Mouse (Mus musculus) cerebellum, adult 9-10 months (tissue): ENCODE results near the gene Slk.

Experiments used
- DNase-seq: peaks from one replicate; pipeline ENCODE4 v3.0.0; 2022

Gene Slk

GRCm38 (mm10) chr19:47579225-47579787 is at the start of gene Slk:
Slk (plus strand) TSS chr19:47579678.
- peak; percentile 87 for DNase-seq

- DNase-seq, result no peak
These were observed 48.2 kb upstream of the Slk start for GRCm38 (mm10) chr19:47531309-47531708.

- no peak for DNase-seq
These were observed 47.0 kb upstream of the Slk start for GRCm38 (mm10) chr19:47532449-47532848.

- DNase-seq, result no peak
These were observed 45.3 kb upstream of the Slk start for GRCm38 (mm10) chr19:47534131-47534530.

- peak; percentile 96 for DNase-seq
These were observed 42.8 kb upstream of the Slk start for GRCm38 (mm10) chr19:47536521-47537299.

GRCm38 (mm10) chr19:47537300-47537792 is 42.1 kb upstream of the Slk start, which contains the start of gene Stn1:
Stn1 (minus strand) TSS chr19:47537507.
- no peak for DNase-seq

- peak; percentile 15 for DNase-seq
These were observed 41.6 kb upstream of the Slk start for GRCm38 (mm10) chr19:47537879-47538278.

- no peak for DNase-seq
These were observed 40.7 kb upstream of the Slk start for GRCm38 (mm10) chr19:47538801-47539200.

- no peak for DNase-seq
These were observed 37.0 kb upstream of the Slk start for GRCm38 (mm10) chr19:47542441-47542840.

GRCm38 (mm10) chr19:47545055-47545454 is 34.4 kb upstream of the Slk start:
- no peak for DNase-seq

GRCm38 (mm10) chr19:47545528-47545927 is 34.0 kb upstream of the Slk start:
- no peak for DNase-seq

- no peak for DNase-seq
These were observed 30.9 kb upstream of the Slk start for GRCm38 (mm10) chr19:47548432-47549076.

GRCm38 (mm10) chr19:47549174-47549573 is 30.3 kb upstream of the Slk start:
- no peak for DNase-seq

- no peak for DNase-seq
These were observed 29.9 kb upstream of the Slk start for GRCm38 (mm10) chr19:47549584-47549983.

- DNase-seq, result no peak
These were observed 20.3 kb upstream of the Slk start for GRCm38 (mm10) chr19:47559145-47559544.

GRCm38 (mm10) chr19:47559751-47560512 is 19.5 kb upstream of the Slk start:
- no peak for DNase-seq

- DNase-seq, result no peak
These were observed 18.8 kb upstream of the Slk start for GRCm38 (mm10) chr19:47560544-47561161.

GRCm38 (mm10) chr19:47561996-47562441 is 17.5 kb upstream of the Slk start:
- no peak for DNase-seq

GRCm38 (mm10) chr19:47563715-47564114 is 15.8 kb upstream of the Slk start:
- no peak for DNase-seq

- no peak for DNase-seq
These were observed 14.3 kb upstream of the Slk start for GRCm38 (mm10) chr19:47565031-47565654.

- DNase-seq, result no peak
These were observed 13.5 kb upstream of the Slk start for GRCm38 (mm10) chr19:47565994-47566393.

- DNase-seq, result no peak
These were observed 9.4 kb upstream of the Slk start for GRCm38 (mm10) chr19:47570042-47570441.
